Mouse (Mus musculus) ES-CJ7 (cell line): ENCODE measurements around the gene Ugt1a6b.

Experiments used
- DNase-seq: peaks from one replicate; pipeline ENCODE4 v3.0.0; 2011; ENCODE audit warnings: low read depth, low spot score

Ugt1a6b gene

GRCm38 (mm10) chr1:88238771-88239170 lies 135.7 kb downstream of the Ugt1a6b start:
- no peak for DNase-seq

DNA sequence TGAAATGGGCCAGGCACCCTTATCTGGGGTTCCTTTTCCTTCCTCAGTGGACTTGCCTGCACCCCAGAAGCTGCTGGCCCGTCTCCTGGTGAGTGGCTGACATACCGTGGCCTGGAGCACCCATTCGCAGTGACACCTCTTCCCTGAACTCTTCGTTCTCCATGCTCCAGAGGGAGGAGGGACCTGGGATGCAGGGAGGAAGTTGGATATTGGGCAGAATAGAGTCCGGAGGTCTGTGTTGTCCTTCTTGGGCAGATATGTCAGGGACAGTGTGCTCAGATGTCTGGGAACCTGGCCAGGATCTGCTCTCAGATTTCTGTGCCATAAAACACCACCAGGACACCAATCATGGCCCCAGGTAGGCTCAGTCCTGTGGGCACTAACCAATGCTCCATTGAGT lies 137.0 kb downstream of the Ugt1a6b start:
- DNase-seq = no peak

DNA sequence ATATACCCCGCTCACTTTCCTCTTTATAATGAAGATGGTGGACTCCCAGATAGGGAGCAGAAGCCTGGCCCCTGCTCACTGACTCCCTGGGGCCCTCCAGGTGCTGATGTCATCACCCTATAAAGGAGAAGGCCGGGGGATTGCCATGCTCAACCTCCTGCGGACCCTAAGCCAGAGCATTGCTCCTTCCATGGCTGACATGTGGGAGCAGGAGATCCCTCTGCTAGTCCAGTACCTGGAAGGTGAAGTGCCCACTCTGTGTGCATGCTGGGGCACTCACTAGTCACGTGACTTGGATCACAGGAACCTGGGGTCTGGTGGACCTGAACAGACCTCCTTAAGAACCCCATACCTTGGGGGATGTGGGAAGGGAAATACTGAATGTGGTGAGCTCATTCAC lies 137.5 kb downstream of the Ugt1a6b start:
- no peak for DNase-seq

GRCm38 (mm10) chr1:88243861-88244260 lies 140.8 kb downstream of the Ugt1a6b start:
- no peak for DNase-seq

DNA sequence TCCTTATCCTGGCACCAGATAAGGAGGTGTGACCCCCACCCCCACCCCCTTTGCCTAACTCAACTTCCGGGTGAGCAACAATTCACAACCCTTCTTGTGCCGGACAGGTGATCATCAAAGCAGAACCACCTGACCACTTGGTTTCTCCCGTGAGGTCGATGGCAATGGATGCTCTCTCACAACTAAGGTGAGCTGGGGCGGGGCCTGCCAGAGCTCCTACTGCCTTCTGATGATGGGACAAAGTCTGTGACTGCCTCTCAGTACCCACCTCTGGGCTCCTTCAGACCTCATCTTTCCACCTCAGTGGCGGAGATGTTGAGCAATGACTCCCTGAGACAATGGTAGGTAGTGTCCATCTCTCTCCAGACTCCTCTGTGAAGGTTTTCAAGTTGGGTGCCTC lies 142.8 kb downstream of the Ugt1a6b start:
- DNase-seq = no peak

DNA sequence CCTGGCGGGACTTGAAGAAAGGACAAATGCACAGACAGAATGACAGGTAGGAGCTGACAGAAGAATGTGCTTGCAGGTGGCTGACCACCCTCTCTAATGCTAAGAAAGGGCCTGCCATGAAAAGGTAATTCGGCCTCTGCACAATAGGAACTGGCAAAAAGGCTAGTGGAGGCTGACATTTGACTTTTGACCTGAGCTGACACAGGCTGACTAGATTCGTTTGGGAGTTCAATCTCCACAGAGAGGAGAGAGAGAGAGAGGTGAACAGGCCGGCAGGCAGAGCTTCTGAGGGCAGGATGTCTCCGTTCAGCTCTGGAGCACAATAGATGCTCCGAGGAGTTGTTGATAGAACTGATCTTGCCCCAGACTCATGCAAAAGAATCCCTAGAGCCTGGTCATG lies 143.3 kb downstream of the Ugt1a6b start:
- no peak for DNase-seq

DNA sequence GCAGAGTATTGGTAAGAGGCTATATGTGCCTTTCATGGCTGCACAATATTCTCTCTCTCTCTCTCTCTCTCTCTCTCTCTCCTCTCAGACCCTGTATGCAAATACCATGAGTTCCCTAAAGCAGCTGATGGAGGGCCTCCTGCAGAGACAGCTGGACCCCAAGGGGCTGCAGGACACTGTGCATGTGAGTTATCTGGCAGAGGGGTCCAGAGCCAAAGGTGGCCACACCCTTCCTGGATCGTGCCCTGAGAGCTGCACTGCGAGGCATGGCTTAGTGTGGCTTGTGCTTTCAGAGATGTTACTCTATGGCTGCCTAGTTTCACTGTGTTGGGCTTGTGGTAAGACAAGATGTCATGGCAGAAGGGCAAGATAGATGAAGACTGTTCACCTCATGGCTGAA lies 144.6 kb downstream of the Ugt1a6b start:
- DNase-seq = no peak

GRCm38 (mm10) chr1:88248658-88249057 lies 145.6 kb downstream of the Ugt1a6b start:
- no peak for DNase-seq

- DNase-seq = no peak
Measured at GRCm38 (mm10) chr1:88249596-88249995, 146.5 kb downstream of the Ugt1a6b start.

- DNase-seq = no peak
Measured at GRCm38 (mm10) chr1:88250023-88250422, 147.0 kb downstream of the Ugt1a6b start.

GRCm38 (mm10) chr1:88253106-88253505 lies 150.1 kb downstream of the Ugt1a6b start:
- DNase-seq = no peak

- no peak for DNase-seq
Measured at GRCm38 (mm10) chr1:88253540-88253939, 150.5 kb downstream of the Ugt1a6b start.

DNA sequence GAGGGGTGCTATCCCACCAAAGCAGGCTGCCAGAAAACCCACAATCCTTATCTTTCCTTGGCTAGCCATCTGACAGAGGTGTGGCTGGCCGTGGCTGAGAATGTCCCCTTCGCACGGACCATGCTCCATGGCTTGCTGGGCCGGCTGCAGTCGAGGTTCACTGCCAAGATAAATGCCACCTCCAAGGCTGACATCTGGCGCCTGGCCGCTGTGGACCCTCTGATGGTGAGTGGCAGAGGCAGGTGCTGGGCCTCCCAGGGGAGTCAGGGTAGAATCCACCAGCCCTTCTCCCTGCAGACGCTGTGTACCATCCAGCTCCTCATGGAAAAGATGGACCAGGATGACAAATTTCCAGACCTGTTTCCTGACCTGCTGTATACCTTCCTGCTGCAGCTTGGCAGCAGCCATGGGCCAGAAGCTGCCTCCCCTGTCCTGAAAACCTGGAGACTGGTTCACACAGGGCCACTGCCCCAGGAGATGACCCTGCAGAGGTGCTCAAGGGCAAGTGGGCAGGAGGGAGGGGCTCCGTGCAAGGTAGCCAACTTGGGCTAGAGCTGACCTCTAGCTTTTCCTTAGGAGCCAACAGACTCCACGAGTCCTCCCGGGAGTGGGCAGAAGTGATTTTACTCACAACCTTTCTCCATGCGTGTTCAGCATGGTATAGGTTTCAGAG lies 151.9 kb downstream of the Ugt1a6b start:
- no peak for DNase-seq

- DNase-seq = no peak
Measured at GRCm38 (mm10) chr1:88255466-88255857, 152.4 kb downstream of the Ugt1a6b start.

- DNase-seq = no peak
Measured at GRCm38 (mm10) chr1:88255989-88256754, 153.1 kb downstream of the Ugt1a6b start.

DNA sequence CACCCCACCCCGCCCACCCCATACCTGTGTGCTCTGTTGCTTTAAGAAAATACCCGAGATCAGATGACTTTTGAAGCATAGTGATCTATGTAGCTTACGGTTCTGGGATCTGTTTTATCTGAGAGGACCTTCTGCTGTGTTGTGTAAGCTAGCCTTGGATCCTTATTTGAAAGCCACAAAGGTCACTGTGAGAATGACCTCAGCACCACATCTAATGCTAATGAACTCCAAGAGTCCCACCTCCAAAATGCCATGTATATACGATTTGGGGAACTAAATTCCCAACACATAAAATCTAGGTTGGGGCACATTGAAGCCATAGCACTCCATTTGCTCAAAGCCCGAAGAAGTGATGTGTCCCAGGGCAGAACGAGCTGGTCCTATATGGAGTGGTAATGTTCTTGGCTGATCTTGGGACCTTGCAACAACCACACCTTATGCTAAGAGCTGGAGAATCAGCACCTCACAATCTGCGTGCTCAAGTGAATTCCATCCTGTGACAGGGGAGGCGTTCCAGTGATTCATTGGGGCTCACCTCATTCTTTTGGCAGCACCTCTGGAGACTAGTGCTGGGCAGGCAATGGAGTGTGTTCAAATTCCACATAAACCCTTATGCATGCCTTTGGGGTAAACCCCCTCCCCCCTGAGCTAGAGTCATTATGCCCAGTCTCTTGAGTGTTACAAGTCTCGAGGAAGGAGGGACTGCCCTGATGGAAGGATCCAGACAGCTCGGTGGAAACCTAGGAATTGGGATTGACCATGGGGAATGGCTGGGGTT lies 154.0 kb downstream of the Ugt1a6b start:
- DNase-seq = no peak

GRCm38 (mm10) chr1:88257681-88258080 lies 154.6 kb downstream of the Ugt1a6b start:
- no peak for DNase-seq

DNA sequence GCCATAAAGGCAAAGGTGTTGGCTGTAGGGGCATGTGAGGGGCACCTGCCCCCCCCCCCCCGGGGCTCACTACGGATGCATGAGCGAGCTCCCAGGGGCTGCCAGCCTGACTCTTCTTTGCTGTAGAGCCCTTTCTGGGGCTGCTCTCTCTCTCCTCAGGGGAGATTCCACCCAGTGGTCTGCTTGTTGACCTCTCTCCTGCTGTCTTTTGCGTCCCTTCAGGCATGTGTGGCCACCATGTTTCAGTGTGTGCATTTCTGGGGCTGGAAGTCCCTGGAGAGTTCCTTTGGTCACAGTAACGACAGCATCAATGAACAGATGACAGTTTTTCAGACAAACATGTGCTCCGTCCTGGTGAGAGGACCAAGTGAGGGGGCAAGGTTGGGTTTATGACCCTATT lies 155.3 kb downstream of the Ugt1a6b start:
- no peak for DNase-seq

GRCm38 (mm10) chr1:88258881-88259642 lies 156.0 kb downstream of the Ugt1a6b start:
- no peak for DNase-seq

GRCm38 (mm10) chr1:88259643-88260024 lies 156.6 kb downstream of the Ugt1a6b start:
- DNase-seq = no peak

- DNase-seq = no peak
Measured at GRCm38 (mm10) chr1:88260114-88260513, 157.1 kb downstream of the Ugt1a6b start.
